Mouse (Mus musculus): ENCODE measurements at regions not wholly inside any gene's neighbourhood (a gene's known extent, or its start where the extent isn't known, plus 50 kb on each side); places are given as distances from the start of the nearest gene placed in this dataset.

GRCm38 (mm10) chr8:44708659-44709170 lies 226.5 kb upstream of the Fat1 start:
- TF ChIP-seq CTCF (IDR thresholded peaks at IDR 0.05; ENCODE audit: control insufficient read depth, insufficient read depth, insufficient replicate concordance, low read depth, low read length) (no peak), POLR2A (IDR thresholded peaks at IDR 0.05; ENCODE audit: control insufficient read depth, low read depth, low read length) (no peak)
